Mouse (Mus musculus) olfactory bulb, adult 2 months (tissue): Measurements from ENCODE around the gene Ccdc13. TPM values are rescaled to one million over a fixed set of nuclear protein-coding genes. Genes with fewer than 3 reads are reported as not detected.

Experiments used
- H3K27ac ChIP-seq: fragments of 200-500 bp; 2 replicates; pipeline ENCODE4 v1.5.1; 2012; ENCODE audit warnings: low read depth, low read length; ENCODE audit not compliant: insufficient read depth
- H3K4me1 ChIP-seq: fragments of 200-500 bp; 2 replicates; pipeline ENCODE4 v1.6.1; 2012; ENCODE audit warnings: low read length; ENCODE audit not compliant: control insufficient read depth, insufficient read depth
- H3K4me3 ChIP-seq: fragments of 200-500 bp; 2 replicates; pipeline ENCODE4 v1.5.1; 2012; ENCODE audit warnings: mild to moderate bottlenecking, low read depth, low read length, moderate library complexity; ENCODE audit not compliant: insufficient read depth
- CTCF ChIP-seq: fragments of 200-500 bp; IDR thresholded peaks from 2 replicates; pipeline ENCODE4 v1.5.1; 2012; ENCODE audit warnings: low read depth, mild to moderate bottlenecking, low read length, moderate library complexity; ENCODE audit not compliant: insufficient read depth
- POLR2A ChIP-seq: fragments of 200-500 bp; IDR thresholded peaks from 2 replicates; pipeline ENCODE4 v1.6.1; 2012; ENCODE audit warnings: mild to moderate bottlenecking, low read depth, low read length, moderate library complexity; ENCODE audit not compliant: insufficient read depth
- WGBS: fragments of 180-500 bp; shearing (Covaris S2); methylation state at CpG from one replicate; pipeline ENCODE4 v1.1.7; 2018; 5-methylcytosine and 5-hydroxymethylcytosine counted together
- polyA plus RNA-seq: library from polyadenylated mRNA; stranded (reverse); fragments of >200 nt; gene quantifications from 2 replicates; pipeline ENCODE4 v1.2.4, GENCODE M21; 2012; ENCODE audit warnings: low replicate concordance; ENCODE audit not compliant: missing spikeins, insufficient read depth, insufficient read length

The Ccdc13 gene
- polyA plus RNA-seq, 1 experiment: not detected

DNA sequence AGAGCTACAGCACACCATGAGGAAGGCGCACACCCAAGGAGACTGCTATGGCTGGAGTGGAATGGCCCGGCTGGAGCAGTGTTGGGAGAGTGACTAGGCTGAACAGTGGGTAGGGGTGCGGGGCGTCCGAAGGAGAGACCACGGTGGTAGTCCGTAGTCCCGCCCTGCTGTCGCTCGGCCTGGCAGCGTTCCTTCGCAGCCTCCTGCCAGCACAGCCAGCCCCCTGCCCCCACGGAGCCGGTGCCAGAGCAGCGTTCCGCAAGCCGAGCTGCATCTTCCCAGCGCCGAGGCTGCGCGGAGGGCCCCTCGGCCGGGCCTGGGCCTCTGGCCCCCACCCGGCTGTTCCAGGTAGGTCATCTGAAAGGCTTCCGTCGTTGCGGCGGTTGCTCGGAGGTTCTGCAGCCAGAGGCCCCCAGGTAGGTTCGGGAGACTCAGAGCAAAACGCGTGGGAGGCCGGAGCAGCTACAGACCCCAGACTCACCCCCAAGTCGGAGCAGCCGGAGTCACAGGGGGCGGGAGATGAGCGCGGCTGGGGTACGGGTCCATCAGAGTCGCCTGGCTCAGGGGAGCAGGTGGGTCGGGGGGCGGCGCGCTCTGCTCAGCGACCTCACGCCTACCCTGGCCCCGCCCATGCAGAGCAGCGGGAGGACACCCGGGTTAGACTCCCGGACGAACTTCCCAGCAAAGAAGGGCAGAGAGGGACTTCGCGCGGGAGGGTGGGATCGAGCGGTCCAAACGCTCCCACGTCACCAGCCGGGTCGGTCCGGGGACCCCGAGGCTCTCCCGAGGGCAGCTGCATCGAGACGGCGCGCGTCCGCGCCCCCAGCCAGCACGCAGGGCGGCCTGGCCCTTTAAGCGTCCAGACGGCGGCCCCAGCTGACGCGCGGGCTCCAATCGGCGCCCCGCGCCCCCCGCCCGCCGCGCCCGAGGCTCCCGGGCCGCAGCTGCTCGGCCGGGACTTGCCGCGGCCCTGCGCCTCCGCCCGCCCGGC, 79.9 kb downstream of the Ccdc13 start, which contains the start of gene Zfp651:
Gene Zfp651 (plus strand): TSS at position 240 of the 991 bp plus-strand sequence.
- Histone ChIP-seq H3K27ac (peak within 1 kb of the TSS; percentile 75), H3K4me3 (peak within 1 kb of the TSS; percentile 95), H3K4me1 (peaks cover 56% of the 10 kb centered on the region)
- WGBS: under 1% methylated on average over 97 of the region's 97 CpGs
- TF ChIP-seq CTCF: peak; percentile 29; the same call in 1 of the 2 replicates
- TF ChIP-seq POLR2A: 0 out of 2 replicates have a peak, but pooled peaks have one; percentile 41

DNA sequence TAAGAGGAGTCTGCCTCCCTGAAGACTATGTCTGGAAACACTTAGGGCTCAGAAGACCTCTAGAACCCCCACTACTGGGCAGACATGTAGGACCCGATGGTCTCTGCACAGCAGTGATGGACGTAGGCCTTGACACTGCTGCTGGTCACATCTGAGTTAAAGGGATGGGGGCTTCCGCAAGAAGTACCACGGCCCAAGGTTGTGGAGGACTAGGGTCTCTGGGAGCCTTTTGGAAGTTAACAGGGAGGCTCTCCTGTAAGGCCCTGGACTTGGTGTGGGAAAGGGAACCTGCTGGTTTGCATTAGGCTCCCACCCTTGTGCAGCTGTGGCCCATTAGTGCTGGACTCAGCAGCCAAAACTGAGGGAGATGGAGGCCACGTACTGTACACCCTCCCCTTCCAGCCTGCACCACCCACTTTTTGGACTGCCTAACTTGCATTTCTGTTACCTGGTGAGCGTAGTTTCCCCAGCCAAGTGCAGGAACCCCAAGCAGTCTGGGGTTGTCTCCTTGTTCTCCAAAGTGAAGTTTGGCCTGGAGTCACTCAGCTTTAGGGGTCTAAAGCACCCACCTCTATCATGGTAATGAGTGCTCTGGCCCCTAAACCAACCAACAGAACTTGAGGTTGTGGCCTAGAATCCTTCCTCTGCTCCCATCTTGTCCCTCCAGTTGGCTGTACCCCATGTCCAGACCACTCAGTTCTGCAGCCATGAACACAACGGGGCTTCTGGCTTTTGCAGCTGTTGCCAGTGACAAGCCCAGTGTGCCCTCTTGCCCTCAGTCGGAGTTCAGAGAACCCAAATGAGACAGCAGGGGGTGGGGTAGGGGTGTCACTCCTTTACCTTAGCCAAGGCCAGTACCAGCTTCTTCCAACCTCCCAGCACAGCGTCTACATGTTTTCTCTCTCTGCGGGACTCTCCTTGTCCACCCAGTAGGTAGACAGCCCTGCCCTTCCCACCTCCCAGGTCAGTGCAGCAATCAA, 81.1 kb downstream of the Ccdc13 start:
- TF ChIP-seq CTCF (no peak), POLR2A (no peak)
- H3K4me3 ChIP-seq: peak overlapping the region; percentile 95
- peak overlapping the region; percentile 36 for H3K27ac ChIP-seq
- 49% methylated on average over 10 of the region's 10 CpGs for WGBS
- peaks cover 44% of the 10 kb centered on the region for H3K4me1 ChIP-seq

DNA sequence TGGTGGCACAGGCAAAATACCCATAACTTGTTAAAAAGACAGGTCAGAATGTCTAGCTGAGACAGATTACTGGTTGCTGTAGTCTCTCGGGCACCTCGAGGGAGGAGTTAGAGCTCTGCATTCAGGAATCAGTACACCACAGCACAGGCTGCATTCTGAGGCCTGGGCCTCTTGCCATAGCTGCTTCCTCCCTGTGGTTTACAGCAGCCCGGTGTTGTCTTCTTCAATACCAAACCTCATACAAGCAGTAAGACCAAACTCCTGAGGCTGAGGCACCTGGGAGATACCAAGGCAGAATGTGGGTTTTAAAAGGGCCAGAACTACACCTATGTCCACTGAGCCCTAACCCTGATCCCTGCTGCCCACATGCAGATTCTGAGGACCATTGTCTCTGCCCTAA, 81.8 kb downstream of the Ccdc13 start:
- Histone ChIP-seq H3K4me3 (no peak overlapping the region), H3K27ac (peak overlapping the region; percentile 24; the same call in 1 of the 2 replicates), H3K4me1 (peaks cover 37% of the 10 kb centered on the region)
- WGBS: 13% methylated on average over 3 of the region's 3 CpGs
- TF ChIP-seq CTCF: no peak

DNA sequence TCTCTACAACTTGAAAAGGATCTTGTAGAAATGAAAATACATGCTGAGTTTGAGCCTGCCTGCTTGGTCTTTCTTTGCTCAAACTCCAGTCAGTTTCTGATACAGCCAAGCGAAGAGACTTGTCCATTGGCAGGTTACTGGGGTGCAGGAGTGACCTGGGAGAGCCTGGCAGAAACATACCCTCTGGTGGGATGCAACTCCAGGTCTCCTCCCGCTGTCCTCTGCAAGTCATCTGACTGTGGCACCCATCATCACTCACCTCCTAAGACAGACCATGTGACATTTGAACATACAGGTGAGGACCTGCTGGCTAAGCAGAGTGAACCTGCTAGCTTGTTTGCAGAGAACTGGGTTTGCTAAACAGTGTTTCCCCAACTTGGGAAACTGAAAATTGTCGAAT, 82.5 kb downstream of the Ccdc13 start:
- H3K27ac ChIP-seq: no peak overlapping the region
- peaks cover 30% of the 10 kb centered on the region for H3K4me1 ChIP-seq
- H3K4me3 ChIP-seq: no peak overlapping the region
- 78% methylated on average over 3 of the region's 3 CpGs for WGBS
- no peak for TF ChIP-seq CTCF
- no peak for TF ChIP-seq POLR2A

DNA sequence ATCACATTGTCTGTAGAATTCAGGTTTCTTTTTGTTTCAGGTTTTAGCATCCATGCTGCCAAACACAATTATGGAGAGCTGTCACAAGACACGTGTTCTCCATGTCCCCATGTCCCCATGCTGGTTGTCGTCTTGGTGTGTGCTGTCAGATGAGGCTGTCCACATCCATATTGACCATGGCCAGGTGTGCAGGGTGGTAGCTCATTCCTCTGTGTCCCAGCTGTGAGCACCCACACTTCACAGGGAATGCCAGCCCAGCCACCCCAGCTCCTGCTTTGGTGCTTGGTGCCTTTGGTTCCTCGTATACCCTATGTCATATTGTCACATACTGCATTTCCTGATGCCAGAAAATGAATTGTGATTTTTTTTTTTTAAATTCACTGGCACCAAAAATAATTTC, 84.6 kb downstream of the Ccdc13 start:
- 83% methylated on average over 3 of the region's 3 CpGs for WGBS
- TF ChIP-seq CTCF (no peak), POLR2A (no peak)
- H3K4me1 ChIP-seq: peaks cover 17% of the 10 kb centered on the region
- H3K4me3 ChIP-seq: no peak overlapping the region
- no peak overlapping the region for H3K27ac ChIP-seq

DNA sequence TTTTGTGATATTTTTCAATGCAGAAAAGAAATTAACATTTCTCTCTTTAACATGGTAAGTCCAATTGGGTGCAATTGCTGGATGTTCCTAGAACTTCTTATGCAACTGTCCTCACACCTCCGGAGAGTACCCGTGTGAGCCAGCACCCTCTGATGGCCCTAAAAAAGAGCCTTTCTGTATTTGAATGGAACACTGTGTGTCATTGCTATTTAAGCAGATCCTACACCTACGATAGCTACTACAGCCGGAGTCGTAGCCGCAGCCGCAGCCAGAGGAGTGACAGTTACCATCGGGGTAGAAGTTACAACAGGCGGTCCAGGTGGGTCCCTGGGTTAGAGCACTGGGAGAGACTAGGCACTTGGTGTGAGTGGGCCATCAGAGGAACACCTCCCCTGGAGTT, 86.5 kb downstream of the Ccdc13 start:
- TF ChIP-seq CTCF: no peak
- TF ChIP-seq POLR2A: no peak
- Histone ChIP-seq H3K4me3 (no peak overlapping the region), H3K4me1 (peaks cover 5% of the 10 kb centered on the region), H3K27ac (no peak overlapping the region)
- 85% methylated on average over 9 of the region's 9 CpGs for WGBS

Other genes with a start within 250 kb of the Ccdc13 start
- not detected in 2 replicates for gene Lyzl4, start 197.4 kb downstream of the Ccdc13 start, polyA plus RNA-seq
- not detected in 2 replicates for gene Vipr1, start 196.7 kb downstream of the Ccdc13 start, polyA plus RNA-seq
- not detected in 2 replicates for gene Sec22c, start 134.0 kb downstream of the Ccdc13 start, polyA plus RNA-seq
- not detected in 2 replicates for gene Ss18l2, start 129.1 kb downstream of the Ccdc13 start, polyA plus RNA-seq
- 164 and 673 TPM in 2 replicates for gene Nktr, start 120.3 kb downstream of the Ccdc13 start, polyA plus RNA-seq
- not detected in 2 replicates for gene Zfp651, start 80.1 kb downstream of the Ccdc13 start, polyA plus RNA-seq
- not detected in 2 replicates for gene Klhl40, start 61.9 kb downstream of the Ccdc13 start, polyA plus RNA-seq
- gene Hhatl, start 47.0 kb downstream of the Ccdc13 start, polyA plus RNA-seq: not detected in 2 replicates
- gene Higd1a, start 18.9 kb upstream of the Ccdc13 start, polyA plus RNA-seq: not detected in 2 replicates
- not detected in 2 replicates for gene Ackr2, start 58.9 kb upstream of the Ccdc13 start, polyA plus RNA-seq
- gene Cyp8b1, start 76.8 kb upstream of the Ccdc13 start, polyA plus RNA-seq: not detected in 2 replicates
- not detected in 2 replicates for gene Fam198a, start 111.5 kb upstream of the Ccdc13 start, polyA plus RNA-seq
- not detected in 2 replicates for gene Pomgnt2, start 157.6 kb upstream of the Ccdc13 start, polyA plus RNA-seq